Mouse (Mus musculus): ENCODE measurements around the gene Mcm5. TPM values are rescaled to one million over a fixed set of nuclear protein-coding genes. Genes with fewer than 3 reads are reported as not detected.

Mcm5 gene
- polyA plus RNA-seq (2015; fragmentation: Nextera tagmentation; extraction: Ambion mirVana) = 30.8 and 36.7 TPM in 2 replicates

GRCm38 (mm10) chr8:75109236-75109967, at the start of gene Mcm5:
Gene Mcm5 (plus strand): TSS chr8:75109569.

GRCm38 (mm10) chr8:75093399-75094156, 15.8 kb upstream of the Mcm5 start, which contains the start of gene Hmox1:
Gene Hmox1 (plus strand): TSS chr8:75093621.

Other genes starting within 250 kb of the Mcm5 start
- gene Isx, start 236.4 kb upstream of the Mcm5 start, polyA plus RNA-seq (2015; fragmentation: Nextera tagmentation; extraction: Ambion mirVana) = 0.41 and 0.57 TPM in 2 replicates
- 11.9 and 15.0 TPM in 2 replicates for gene Hmgxb4, start 116.2 kb upstream of the Mcm5 start, polyA plus RNA-seq (2015; fragmentation: Nextera tagmentation; extraction: Ambion mirVana)
- 23.3 and 23.8 TPM in 2 replicates for gene Tom1, start 75.9 kb upstream of the Mcm5 start, polyA plus RNA-seq (2015; fragmentation: Nextera tagmentation; extraction: Ambion mirVana)
- 75.4 and 271 TPM in 2 replicates for gene Hmox1, start 15.9 kb upstream of the Mcm5 start, polyA plus RNA-seq (2015; fragmentation: Nextera tagmentation; extraction: Ambion mirVana)
- gene Rasd2, start 104.4 kb downstream of the Mcm5 start, polyA plus RNA-seq (2015; fragmentation: Nextera tagmentation; extraction: Ambion mirVana) = 8.3 and 8.7 TPM in 2 replicates

Data from urinary bladder, postnatal 0 days (tissue).